In the genomic region with DNA sequence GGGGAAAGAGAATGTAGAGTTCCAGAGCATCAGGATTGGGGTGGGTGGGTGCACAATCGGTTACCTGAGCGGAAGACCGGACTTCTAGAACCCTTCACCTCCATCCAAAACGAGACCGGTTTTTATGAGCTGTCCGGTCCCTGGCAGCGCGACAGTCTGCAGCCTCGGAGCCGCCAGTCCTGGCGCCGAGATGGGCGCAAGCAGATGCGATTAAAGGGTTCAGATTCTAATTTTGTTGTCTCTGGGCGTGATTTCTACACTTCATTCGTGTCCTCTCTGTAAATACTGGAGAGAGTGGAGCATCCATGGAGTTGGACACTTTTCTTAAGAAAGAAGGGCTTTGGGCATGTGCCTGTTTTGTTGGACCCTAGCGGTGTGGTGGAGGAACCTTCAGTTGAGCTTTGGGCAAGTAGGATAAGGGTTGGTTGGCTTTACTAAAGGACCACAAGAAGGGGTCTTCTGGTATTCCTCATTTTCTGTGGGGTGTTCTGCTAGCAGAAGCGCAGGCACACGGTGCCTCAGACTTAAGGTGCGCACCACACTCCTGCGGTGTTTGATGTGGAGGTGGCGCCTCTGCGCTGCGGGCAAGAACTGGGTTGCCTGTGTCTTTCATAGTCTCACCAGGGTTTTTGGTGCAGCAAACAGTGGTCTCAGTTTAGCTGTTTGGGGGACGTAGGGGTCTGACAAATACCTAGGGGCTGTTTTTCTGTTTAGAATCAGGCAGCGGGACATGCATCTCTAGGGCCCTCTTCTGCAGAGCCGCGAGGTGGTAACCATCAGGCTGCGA, we compare ENCODE assay signal across 9 mouse cellular contexts. TPM values are rescaled to one million over a fixed set of nuclear protein-coding genes. Genes with fewer than 3 reads are reported as not detected.
DNase-seq lines count a peak whose midpoint lies in the region; ATAC-seq lines count a peak whose summit lies in the region.
"Had no signal": no experiment of that assay in that cellular context is flagged by ENCODE, and none has a peak within 500 bp of the region (broad histone marks: within the 10 kb centered on the region; RNA-seq: fewer than 3 reads in every experiment).

No protein-coding gene starts in this region.

- no peaks in the 10 kb centered on the region for H3K36me3 ChIP-seq in heart, embryonic 13.5 days
- no peaks in the 10 kb centered on the region for H3K36me3 ChIP-seq in forebrain, embryonic 15.5 days

- no peaks in the 10 kb centered on the region for H3K9me3 ChIP-seq in heart, embryonic 13.5 days
- no peaks in the 10 kb centered on the region for H3K9me3 ChIP-seq in forebrain, embryonic 15.5 days

- ATAC-seq in heart, embryonic 13.5 days (ENCODE audit: extremely low read depth, insufficient number of reproducible peaks, low FRiP score, low TSS enrichment) = no peak
- ATAC-seq in forebrain, embryonic 15.5 days (replicated peaks) = no peak

- H3K27me3 ChIP-seq in heart, embryonic 13.5 days (replicated peaks) = peaks cover 51% of the 10 kb centered on the region
- H3K27me3 ChIP-seq in forebrain, embryonic 15.5 days = peaks cover 11% of the 10 kb centered on the region; the same call in 1 of the 2 replicates
- H3K27me3 ChIP-seq: CH12.LX had no signal

- DNase-seq in heart, adult 8-10 months (ENCODE audit: low spot score) = no peak
- DNase-seq in cerebellum, adult 11 months = peak; percentile 42
- DNase-seq in left cerebral cortex, postnatal 4 days = peak; percentile 18
- peak; percentile 52 for DNase-seq in right cerebral cortex, adult 18-20 months
- no peak for DNase-seq in adrenal gland, postnatal 36 days
- DNase-seq in adipocyte (ENCODE audit: low spot score) = no peak

- intact Hi-C loops in left cerebral cortex, postnatal 4 days (cut with DNase I) = loop anchor here (10.0 kb wide), 2 partner anchors 183 to 407 kb away; no protein-coding TSS in a partner anchor

- peaks cover 22% of the 10 kb centered on the region for H3K4me1 ChIP-seq in heart, embryonic 13.5 days
- H3K4me1 ChIP-seq in forebrain, embryonic 15.5 days = peaks cover 26% of the 10 kb centered on the region

- peak overlapping the region; percentile 80 for H3K9ac ChIP-seq in heart, embryonic 13.5 days
- peak overlapping the region; percentile 65 for H3K9ac ChIP-seq in forebrain, embryonic 15.5 days (replicated peaks)

- WGBS in heart, embryonic 13.5 days = under 1% methylated on average over 29 of the region's 29 CpGs
- WGBS in forebrain, embryonic 15.5 days = under 1% methylated on average over 29 of the region's 29 CpGs

- H3K4me3 ChIP-seq in heart, embryonic 13.5 days = peak overlapping the region; percentile 66
- peak overlapping the region; percentile 63 for H3K4me3 ChIP-seq in forebrain, embryonic 15.5 days

- H3K4me2 ChIP-seq in heart, embryonic 13.5 days = peak overlapping the region; percentile 94
- peak overlapping the region; percentile 96 for H3K4me2 ChIP-seq in forebrain, embryonic 15.5 days (replicated peaks)

- H3K27ac ChIP-seq in heart, embryonic 13.5 days (replicated peaks) = no peak overlapping the region
- 0 out of 2 replicates have a peak overlapping the region, but pooled peaks have one; percentile 35 for H3K27ac ChIP-seq in forebrain, embryonic 15.5 days (replicated peaks)

RNA-seq across cellular contexts. Expression of gene C530025M09Rik, which starts 0.6 kb away (rescaled TPM):
- 0.23 and 0.31 TPM in 2 replicates for polyA plus RNA-seq in heart, embryonic 13.5 days (2015; fragmentation: Nextera tagmentation; extraction: Ambion mirVana)
- not detected for total RNA-seq in heart, adult 8-10 months (2022)
- polyA plus RNA-seq in forebrain, embryonic 15.5 days (2015; fragmentation: Nextera tagmentation; extraction: Ambion mirVana) = 0.49 and 1.3 TPM in 2 replicates
- total RNA-seq in left cerebral cortex, postnatal 4 days (2021) = 1 to 10 TPM; 1.7 to 3.0 TPM
- total RNA-seq in adrenal gland, postnatal 36 days (2021) = not detected
- total RNA-seq: CH12.LX had no signal

RNA-seq across cellular contexts. Expression of gene Syndig1, which starts 2.6 kb away (rescaled TPM):
- 4.0 and 4.2 TPM in 2 replicates for polyA plus RNA-seq in heart, embryonic 13.5 days (2015; fragmentation: Nextera tagmentation; extraction: Ambion mirVana)
- under 1 TPM; 0.14 to 0.60 (median 0.31) TPM for total RNA-seq in heart, adult 8-10 months (2022)
- polyA plus RNA-seq in forebrain, embryonic 15.5 days (2015; fragmentation: Nextera tagmentation; extraction: Ambion mirVana) = 13.9 and 16.6 TPM in 2 replicates
- total RNA-seq in left cerebral cortex, postnatal 4 days (2021) = 10 to 100 TPM; 40.8 to 41.9 TPM
- under 1 TPM; 0.76 TPM for total RNA-seq in adrenal gland, postnatal 36 days (2021)
- total RNA-seq: CH12.LX had no signal

Comparison
In these comparisons a context has a peak if more than half of its experiments do, and no peak if none do; other contexts are left out.
1. DNase-seq: peak in cerebellum, adult 11 months (single experiment), left cerebral cortex, postnatal 4 days (single experiment) and right cerebral cortex, adult 18-20 months (single experiment); none in heart, adult 8-10 months (single experiment), adrenal gland, postnatal 36 days (0 of 2) and adipocyte (single experiment).
2. RNA of gene Syndig1, which starts 2.6 kb away (total RNA-seq): 40.8 to 41.9 TPM in left cerebral cortex, postnatal 4 days; 0.76 TPM in adrenal gland, postnatal 36 days and 0.14 to 0.60 TPM in heart, adult 8-10 months; every median in the first group is over 10 times any median in the second.